Mouse (Mus musculus) right cerebral cortex, adult 18-20 months (tissue): ENCODE measurements around the gene 1700029J07Rik.

Source experiments
- DNase-seq: peaks from one replicate; pipeline ENCODE4 v3.0.0; 2022; ENCODE audit warnings: mixed read lengths

The 1700029J07Rik gene

DNA sequence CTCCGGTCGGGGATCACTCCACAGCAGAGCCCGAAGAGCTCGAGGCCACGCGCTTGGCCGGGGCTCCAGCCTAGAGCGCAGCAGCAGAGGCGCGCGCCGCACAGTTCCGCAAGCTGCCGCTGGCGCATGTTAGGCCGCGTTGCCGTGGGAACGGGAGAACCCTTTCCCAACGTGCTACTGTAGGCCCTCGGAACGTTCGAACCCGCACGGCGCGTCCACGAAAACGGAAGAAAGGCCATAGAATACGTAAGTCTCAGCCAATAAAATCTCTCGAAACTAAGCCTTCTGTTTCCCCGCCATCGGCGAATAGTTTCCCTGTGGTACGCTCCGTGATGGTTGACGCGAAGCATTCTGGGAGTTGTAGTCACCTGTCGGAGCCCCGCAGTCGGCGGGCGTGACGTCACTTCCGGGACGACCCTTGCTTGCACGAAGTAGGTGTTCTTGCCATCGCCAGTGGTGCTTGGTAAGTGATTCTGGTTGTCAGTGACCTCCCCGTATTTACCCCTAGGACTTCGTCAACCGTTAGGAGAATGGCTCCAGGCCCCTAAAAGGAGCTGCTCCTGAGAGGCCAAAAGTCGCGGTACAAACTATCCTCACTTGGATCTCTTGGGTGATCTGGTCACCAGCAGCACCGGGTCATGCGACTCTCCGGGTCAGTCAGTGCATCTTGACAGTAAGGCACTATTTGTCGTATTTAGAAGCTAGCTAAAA lies at the start of gene 1700029J07Rik, which contains the start of gene Ufsp2:
Gene 1700029J07Rik (minus strand): TSS at position 127 of the 711 bp plus-strand sequence.
Gene Ufsp2 (plus strand): TSS at position 403 of the 711 bp plus-strand sequence.
- peak; percentile 99 for DNase-seq

DNA sequence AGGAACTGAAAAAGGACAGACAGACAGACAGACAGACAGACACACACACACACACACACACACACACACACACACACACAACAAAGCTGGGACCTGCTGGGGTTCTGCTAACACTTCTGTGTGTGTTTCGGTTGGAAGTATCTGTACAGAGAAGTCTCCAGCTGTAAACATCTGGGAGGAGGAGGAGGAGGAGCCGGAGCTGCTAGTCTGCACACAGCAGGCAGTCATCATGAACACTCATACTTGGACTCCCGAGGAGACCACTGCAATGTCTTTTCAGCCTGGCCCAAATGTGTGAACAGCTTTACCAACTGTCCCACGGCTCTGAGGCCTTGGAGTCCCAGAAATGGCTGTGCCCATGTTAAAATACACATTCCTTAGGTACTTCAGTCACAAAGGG lies 49.3 kb upstream of the 1700029J07Rik start:
- no peak for DNase-seq

DNA sequence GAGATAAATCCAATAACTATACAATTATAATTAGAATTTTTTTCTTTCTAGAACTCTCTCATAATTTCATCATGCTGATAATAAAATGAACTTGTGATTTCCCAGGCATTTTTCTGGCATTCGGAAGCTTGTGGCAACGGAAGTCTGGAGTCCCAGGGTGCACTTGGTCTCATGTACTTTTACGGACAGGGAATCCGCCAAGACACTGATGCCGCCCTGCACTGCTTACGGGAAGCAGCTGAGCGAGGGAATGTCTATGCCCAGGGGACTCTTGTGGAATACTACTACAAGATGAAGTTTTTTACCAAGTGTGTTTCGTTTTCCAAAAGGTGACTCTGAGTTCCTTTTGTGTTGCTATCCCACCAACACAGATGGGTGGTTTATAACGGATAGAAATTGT lies 47.7 kb upstream of the 1700029J07Rik start:
- no peak for DNase-seq

DNA sequence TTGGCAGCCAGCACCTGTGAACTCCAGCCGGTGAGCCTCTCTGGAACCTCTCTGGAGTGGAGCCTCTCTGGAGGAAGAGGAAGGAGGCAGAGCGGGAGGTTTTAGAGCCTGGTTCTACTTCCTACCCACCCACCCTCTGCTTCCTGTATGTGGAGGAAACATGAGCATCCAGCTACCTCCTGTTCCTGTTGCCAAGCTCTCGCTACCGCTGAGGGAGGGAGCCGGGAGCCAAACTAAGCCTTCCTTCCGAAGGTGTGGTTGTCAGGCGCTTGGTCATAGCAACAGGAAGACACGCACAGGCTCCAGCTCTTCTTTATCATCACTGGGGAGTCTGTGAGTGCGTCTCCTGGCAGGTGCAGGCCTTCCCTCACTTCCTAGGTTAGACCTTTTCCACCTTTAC lies 47.2 kb upstream of the 1700029J07Rik start:
- DNase-seq, result peak; percentile 35

DNA sequence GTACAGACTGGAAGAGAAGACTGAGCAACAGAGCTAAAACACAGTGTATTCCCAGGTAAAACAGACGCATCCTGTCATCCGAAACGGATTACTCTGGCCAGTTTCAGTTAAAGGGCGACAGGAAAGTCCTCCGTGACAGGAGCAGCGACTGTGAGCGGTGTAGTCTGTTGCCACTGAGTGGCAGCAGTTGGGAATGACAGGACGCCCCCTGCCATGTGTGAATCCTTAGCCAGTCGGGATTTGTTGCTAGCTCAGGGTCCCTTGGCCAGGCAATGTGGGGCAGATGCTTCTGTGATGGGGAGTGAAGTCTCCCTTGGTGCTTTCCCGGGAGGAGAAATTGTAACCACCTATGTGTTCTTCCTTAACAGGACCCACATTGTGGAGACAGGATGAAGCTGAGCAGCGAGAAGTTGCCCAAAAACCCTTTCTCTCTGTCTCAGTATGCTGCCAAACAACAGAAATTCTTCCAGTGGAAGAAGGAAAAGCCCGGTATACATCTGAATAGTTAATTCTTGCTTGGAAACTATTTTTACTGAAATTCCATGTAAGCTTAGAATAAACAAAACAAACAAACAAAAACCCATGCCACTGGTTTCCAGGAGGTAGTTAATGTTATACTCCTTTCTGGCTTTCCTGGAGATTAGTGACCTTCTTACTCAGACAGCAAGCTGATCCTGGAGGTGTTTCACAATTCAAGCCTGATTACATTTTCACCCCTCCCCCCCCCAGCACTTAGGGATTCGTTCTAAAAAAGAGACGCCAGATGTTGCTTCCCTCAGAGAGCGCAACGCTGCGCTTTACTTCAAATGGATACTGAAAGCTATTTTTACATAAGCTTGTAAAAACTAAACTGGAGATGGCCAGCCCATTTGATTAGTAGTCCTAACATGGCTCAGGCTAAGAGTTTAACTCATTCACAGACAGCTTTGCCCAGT lies 36.0 kb upstream of the 1700029J07Rik start:
- DNase-seq, result no peak

DNA sequence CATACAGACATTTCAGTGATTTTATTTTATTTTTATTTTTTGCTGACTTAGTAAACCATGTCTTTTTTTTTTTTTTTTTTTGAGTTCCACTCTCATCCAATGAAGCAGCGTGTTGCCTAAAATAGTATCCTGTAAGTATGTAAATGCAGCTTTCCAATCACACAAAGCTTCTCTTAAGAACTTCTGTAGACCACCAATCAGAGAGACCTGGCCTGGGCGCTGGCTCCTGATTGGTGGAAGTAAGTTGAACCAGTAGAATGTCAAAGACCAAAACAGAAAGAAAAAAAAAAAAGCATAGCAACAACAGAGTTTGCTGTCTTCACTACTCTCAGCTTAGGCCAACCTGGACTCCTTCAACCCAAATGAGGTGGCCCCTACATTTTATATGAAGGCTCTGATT lies 35.3 kb upstream of the 1700029J07Rik start:
- DNase-seq, result no peak

DNA sequence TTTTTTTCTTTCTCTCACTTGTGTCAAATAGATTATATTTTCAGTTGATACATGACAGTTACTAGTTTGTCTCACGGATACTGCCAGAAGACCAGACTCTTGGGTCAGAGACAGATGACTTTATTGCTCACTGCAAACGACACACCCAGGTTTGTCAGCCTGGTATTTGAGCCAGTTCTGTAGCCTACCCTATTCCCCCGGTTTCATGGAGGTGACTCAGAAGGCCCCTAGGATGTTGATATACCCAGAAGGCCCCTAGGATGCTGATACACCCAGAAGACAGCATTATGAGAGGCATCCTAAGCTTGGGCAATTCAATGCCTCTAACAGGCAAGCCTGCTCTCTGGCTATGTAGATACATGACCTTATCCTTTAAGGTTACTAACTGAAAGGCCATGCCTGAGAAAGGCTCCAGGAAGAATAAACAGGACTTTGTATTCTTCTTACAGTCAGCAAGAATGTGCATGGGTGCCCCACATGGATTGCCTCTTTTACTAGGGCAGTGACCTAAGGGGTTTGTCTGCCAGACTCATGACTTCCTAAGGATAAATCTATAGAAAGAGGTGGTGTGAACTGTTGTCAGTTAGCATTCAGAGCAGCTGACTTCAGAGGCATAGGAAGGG lies 32.1 kb upstream of the 1700029J07Rik start:
- DNase-seq, result no peak

DNA sequence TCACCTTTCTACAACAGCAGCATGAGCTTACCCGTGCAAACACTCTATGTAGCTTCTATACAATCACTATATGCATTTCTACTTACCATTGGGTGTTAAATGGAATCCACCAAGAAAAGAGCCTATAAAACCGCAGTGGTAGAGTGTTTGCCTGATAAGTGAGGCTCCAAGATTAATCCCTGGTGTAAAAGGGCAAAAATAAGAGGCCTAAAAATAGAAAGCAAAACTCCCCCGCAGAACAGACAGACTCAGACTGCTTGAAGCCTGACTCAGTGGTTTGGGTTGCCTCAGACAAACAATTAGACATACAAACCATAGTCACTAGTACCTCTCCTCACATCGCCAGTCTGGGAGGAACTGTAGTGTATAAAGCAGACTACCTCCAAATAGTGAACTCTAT lies 30.5 kb upstream of the 1700029J07Rik start, which contains the start of gene Ankrd37:
Gene Ankrd37 (minus strand): TSS at position 112 of the 400 bp plus-strand sequence.
- DNase-seq, result no peak

DNA sequence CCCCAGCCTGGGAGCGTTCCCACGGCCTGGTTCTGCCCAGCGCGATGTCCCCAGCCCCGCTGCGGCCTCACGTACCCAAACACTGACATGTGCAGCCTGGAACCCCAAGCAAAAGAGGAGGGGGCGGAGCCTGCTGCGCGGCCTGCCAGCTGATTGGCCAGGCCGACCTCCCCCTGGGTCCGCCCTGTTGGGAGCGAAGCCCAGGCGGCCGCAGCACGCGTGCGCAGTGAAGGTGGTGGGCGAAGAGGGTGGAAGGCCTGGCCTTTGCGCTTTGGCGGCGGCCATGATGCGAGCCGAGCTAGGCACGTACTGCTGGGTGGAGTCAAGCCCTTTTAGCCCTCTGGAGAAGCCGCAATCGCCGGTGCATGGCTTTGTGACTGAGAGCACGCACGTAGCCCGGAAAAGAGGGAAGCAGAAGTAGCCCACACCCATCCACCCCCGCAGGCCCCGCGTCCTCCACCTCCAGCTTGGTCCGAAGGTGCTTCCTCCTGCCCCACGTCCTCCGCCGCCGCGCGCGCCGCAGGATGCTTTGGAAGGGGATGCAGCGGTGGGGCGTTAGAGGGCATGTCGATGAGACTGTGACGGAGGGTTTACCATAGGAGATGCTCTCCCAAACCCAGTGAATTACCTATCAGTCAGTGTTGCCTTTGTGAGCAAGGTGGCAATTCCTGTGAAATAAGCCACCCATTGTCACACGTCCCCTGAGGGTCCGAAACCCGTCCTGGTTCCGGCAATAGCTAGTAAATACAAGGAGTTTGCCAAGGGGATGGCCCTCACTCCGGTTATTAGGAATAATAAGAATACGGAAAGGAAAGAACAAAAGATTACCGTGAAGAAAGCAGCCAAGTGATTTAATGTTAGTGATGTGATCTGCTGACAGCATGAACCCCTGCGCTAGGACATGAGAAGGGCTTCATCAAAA lies 25.0 kb upstream of the 1700029J07Rik start:
- peak; percentile 99 for DNase-seq

DNA sequence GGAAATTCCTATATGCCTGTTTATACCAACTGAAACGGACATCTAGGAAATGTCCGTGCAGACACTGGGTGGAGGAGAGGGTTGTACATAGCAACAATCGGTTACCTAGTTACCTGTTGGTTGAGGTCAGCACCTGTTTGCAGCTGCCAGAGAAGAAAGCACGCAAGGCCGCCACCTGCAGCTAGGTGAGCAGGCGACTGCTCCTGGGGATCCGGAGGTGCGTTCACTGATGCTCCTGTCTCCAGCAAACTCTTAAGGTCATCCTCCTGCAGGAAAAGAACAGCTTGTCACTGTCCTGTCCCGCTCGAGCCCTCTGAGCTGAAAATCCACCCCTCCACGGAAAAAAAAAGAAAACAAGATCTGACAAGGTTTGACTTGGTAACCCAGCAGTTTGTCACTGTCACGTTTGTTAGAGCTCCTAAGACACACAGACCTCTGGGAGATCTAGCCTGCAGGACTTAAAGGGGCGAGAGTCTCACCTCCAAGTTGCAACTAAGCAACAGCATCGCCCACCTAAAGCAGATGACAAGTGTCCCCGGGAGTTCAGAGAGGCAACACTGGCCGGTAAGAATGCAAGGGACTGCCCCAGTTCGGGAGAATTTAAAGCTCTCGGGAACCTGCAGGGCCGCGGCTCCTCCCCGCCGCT lies 24.2 kb upstream of the 1700029J07Rik start, which contains the start of gene Lrp2bp:
Gene Lrp2bp (plus strand): TSS at position 166 of the 646 bp plus-strand sequence.
- DNase-seq, result peak; percentile 32

DNA sequence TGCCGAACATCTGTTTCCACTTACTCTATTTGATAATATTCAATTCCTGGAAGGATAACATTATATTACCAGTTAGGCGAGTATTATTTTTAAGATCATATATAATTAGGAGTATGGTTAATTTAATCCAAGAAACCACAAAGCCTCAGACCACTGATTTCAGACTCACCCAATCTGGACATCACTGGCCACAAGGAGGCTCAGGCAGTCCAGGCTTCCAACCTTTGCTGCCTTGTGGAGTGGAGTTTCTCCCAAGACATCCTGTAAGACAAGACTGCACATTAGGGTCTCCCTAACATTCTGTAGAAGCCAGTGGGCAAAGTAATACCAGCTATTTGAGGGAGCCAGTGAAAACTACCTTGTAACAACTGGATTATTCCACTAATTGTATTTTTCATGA lies 23.2 kb upstream of the 1700029J07Rik start:
- DNase-seq, result no peak

DNA sequence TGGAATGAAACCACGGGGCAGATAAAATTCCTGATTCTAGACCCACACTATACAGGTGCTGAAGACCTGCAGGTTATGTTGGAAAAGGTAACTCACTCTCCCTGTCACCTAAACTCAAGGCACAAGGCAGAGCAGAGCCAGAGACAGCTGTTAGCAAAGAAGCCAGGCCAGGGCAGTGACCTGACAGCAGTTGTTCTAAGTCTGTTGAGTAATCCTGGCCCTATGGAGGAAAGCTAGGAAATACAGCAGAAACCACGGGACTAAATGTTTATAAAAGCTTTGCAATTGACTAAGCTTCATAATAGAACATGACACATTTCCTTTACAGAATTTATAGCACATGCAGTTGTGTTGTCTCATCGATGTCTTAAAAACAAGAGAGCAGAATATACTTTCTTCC lies 20.5 kb upstream of the 1700029J07Rik start:
- no peak for DNase-seq

DNA sequence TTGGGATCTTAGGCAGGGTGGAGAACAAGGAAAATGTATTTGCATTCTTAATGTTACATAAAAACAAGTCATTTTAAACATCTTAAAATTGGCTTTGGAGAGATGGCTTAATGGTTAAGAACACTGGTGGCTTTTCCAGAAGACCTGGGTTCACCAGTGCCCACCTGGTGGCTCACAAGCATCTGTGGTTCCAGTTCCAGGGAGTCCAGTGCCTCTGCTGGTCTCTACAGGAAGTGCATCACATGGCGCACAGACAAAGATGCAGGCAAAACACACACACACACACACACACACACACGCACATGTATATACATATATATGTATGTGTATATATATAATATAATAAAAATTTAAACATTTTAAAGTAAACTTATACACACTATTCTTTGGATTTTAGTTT lies 19.1 kb upstream of the 1700029J07Rik start:
- DNase-seq, result no peak

DNA sequence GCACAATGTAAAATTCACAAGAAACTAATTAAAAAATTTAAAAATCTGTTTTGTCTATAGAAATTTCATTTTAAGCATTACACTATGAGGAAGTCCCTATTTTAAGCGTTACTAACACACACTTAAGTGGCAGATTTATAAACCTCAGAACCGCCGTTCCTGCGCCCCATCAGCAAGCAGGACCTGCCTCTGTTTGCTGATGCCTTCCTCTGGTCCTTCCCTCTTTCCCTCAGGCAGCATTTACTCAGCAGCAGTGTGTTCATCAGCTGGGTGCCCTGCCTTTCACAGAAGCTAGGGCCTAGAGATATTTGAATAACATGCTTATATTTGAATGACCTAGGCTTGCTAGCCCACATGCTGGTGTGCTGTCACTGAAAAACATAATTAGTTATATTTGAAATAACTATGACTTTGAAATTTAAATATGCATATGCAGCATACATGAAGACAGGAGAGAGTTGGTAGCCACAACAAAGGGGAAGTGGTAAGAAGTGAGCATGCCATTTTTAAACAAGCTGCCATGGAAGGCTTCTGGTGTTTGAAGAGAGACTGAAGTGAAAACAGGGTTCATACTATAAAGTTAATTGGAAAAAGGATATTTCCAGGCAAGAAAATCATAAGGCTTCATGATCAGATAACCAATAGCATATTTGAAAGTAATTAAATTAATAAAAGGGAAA lies 15.7 kb upstream of the 1700029J07Rik start:
- no peak for DNase-seq

DNA sequence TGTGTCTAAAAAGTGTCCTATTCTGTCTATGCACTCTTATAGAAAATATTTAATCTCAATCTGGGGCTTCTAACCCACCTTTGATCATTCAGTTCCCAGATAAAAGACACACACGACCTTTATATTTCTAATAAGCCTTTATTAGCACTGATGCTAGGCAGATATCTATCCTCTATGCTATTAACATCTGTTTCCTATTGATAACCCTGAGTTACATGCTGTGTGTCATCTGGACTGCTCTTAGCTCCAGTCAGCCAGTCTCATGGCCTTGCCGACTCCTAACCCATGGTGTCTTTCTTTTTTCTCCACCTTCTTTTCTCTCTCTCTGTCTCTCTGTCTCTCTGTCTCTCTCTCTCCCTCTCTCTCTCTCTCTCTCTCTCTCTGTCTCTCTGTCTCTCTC lies 13.1 kb upstream of the 1700029J07Rik start:
- DNase-seq, result no peak

DNA sequence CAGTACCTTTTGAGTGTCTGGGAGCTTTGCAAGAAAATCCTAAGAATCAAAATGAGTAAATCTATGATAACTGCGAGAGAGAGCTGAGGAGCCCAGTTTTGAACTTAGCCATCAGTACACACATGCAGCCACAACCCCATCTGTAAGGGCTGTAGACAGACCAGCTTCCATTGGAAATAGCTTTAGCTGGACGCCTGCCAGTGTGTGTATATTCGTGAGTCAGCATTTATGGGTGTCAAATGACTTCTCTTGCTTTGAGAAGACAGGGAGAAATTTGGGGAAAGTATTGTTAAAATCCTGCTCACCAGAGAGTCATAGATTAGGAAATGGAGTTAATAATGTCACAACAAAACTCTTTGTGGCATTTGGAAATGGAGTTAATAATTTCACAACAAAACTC lies 11.6 kb upstream of the 1700029J07Rik start:
- DNase-seq, result no peak

DNA sequence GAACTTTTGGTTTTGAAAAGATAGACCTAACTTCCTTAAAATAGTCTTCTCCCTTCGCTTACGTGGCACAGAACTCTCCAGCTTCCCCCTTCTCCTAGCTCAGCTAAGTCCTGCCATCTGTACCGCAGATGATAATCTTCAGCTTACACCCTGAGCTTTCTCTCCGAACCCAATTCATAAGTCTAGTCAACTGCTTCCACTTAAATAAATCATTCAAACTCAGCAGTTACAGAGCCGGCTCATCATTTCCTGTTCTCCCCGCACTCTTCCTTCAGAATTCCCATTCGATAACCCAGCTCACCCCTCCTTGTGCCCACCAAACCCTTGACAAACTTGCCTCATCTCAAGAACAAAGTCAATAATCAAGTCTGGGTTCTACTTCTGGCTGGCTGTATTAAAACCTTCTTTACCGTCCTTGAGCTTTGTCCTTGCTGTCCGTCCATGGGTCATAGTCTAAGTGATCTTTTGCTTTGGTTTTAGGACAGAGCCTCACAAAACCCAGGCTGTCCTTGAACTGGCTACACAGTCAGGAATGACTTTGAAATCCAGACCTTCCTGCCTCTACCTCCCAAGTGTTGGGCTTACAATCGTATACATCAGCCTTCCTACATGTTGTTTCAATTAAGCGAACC lies 901 bp upstream of the 1700029J07Rik start:
- DNase-seq, result no peak

DNA sequence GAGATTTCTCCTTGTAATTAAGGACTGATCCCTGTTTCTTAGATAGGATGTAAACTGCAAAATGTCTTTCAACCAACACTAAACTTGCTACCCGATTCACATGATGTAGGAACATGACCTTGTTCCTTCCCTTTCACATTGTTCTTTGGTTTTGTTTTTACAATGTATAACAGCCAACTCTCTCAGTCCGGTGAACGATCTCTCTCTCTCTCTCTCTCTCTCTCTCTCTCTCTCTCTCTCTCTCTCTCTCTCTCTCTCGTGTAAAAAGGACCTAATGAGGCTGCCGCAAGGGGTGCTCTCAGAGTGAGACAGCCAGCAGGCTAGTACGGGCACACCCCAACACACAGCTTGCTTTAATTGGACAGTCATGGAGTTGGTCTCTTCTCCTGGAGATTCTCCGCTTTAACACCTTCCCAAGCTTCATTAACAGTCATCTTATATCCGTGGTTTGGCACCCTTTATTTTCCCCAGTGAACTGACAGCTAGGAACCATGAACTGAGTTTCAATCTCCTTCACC lies 1.0 kb downstream of the 1700029J07Rik start:
- no peak for DNase-seq

DNA sequence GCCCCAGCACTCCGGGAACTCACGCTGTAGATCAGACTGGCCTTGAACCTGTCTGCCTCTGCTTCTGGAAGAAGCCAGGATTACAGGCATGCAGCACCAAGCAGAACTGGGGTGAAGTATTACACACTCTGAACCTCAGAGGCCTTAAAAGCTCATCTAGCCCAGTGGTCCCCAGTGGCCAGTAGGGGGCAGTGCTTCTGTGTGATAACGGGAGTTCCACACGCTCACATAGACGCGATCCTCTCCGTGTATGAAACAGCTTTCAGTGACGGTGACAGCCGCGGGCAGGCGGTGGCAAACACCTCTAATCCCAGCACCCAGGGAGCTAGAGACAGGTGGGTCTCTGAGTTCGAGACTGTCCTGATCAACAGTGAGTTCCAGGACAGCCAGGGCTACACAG lies 4.2 kb downstream of the 1700029J07Rik start:
- no peak for DNase-seq

DNA sequence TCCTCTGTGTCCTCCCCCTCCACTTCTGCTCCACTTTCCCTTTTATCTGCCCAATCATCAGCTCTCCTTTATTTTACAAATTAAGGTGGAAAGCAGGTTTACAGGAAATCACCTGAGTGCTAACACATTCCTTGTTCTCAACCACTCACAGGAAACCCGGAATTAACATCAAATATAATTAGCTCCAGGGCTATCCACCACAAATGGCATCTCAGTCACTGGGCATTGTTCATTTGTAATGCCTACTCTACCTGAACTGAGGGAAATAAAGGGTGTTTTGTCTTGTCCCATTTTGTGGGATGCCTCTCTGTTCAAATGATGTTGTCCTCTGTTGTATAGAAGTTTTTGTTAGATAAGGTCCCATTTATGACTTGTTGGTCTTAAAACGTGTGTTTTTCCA lies 24.4 kb downstream of the 1700029J07Rik start:
- no peak for DNase-seq
